Mouse (Mus musculus) MEL (cell line): ENCODE data around the gene S100a6. TPM values are rescaled to one million over a fixed set of nuclear protein-coding genes. Genes with fewer than 3 reads are reported as not detected.

Experiments
- DNase-seq: peaks from one replicate; pipeline ENCODE4 v3.0.0; 2011; ENCODE audit warnings: low read depth, low spot score
- H3K27ac ChIP-seq: 2 replicates; pipeline ENCODE4 v1.5.1; 2012; ENCODE audit warnings: low read depth, mild to moderate bottlenecking, control low read depth, low read length, moderate library complexity; ENCODE audit not compliant: control insufficient read depth
- H3K27me3 ChIP-seq, 2 experiments: fragments of 150-350 bp in 1 of 2; sonication (generic) in 1 of 2; 2 replicates each; pipeline ENCODE4 v1.6.1; 2012; ENCODE audit warnings: low read length in 2 of 2, mild to moderate bottlenecking in 2 of 2, improper control_type of control experiment in 1 of 2, moderate library complexity in 1 of 2; ENCODE audit not compliant: insufficient read depth in 2 of 2, control insufficient read depth in 1 of 2
- H3K36me3 ChIP-seq, 2 experiments: 2 replicates each; pipeline ENCODE4 v1.6.1; 2012 to 2014; ENCODE audit warnings: low read length in 2 of 2, improper control_type of control experiment in 1 of 2, inconsistent platforms in 1 of 2, mild to moderate bottlenecking in 1 of 2; ENCODE audit not compliant: insufficient read depth in 2 of 2, control insufficient read depth in 1 of 2
- H3K4me1 ChIP-seq, 2 experiments: fragments of 150-350 bp in 1 of 2; sonication (generic) in 1 of 2; 2 replicates each; pipeline ENCODE4 v1.6.1; 2012; ENCODE audit warnings: low read length in 2 of 2, improper control_type of control experiment in 1 of 2, mild to moderate bottlenecking in 1 of 2; ENCODE audit not compliant: insufficient read depth in 2 of 2, control insufficient read depth in 1 of 2
- H3K4me3 ChIP-seq, 2 experiments: fragments of 150-350 bp in 1 of 2; sonication (generic) in 1 of 2; 2 replicates each; pipeline ENCODE4 v1.5.1; 2012; ENCODE audit warnings: low read depth in 2 of 2, low read length in 2 of 2, mild to moderate bottlenecking in 2 of 2, moderate library complexity in 2 of 2, control low read depth in 1 of 2, improper control_type of control experiment in 1 of 2; ENCODE audit not compliant: control insufficient read depth in 1 of 2, insufficient read depth in 1 of 2
- H3K79me2 ChIP-seq: 2 replicates; pipeline ENCODE4 v1.6.1; 2012; ENCODE audit warnings: mild to moderate bottlenecking, low read length, moderate library complexity; ENCODE audit not compliant: control insufficient read depth, poor library complexity, insufficient read depth
- H3K9ac ChIP-seq: 2 replicates; pipeline ENCODE4 v1.6.1; 2012; ENCODE audit warnings: low read depth, mild to moderate bottlenecking, control low read depth, low read length, moderate library complexity; ENCODE audit not compliant: control insufficient read depth, poor library complexity, severe bottlenecking
- H3K9me3 ChIP-seq: fragments of 150-350 bp; sonication (generic); replicated peaks from 2 replicates; pipeline ENCODE4 v1.6.1; 2012; ENCODE audit warnings: mild to moderate bottlenecking, low read length, improper control_type of control experiment, moderate library complexity; ENCODE audit not compliant: insufficient read depth
- BHLHE40 ChIP-seq: IDR thresholded peaks from 2 replicates; pipeline ENCODE4 v1.6.1; 2012; ENCODE audit warnings: low read depth, mild to moderate bottlenecking, inconsistent platforms, low read length, improper control_type of control experiment, borderline replicate concordance
- CHD2 ChIP-seq: IDR thresholded peaks from 2 replicates; pipeline ENCODE4 v1.6.1; 2011; ENCODE audit warnings: low read length, improper control_type of control experiment
- CTCF ChIP-seq, 3 experiments: IDR thresholded peaks in 2 of 3; conservative IDR thresholded peaks in 1 of 3; 2 replicates each; pipeline ENCODE4 v1.5.1; 2011 to 2012; ENCODE audit warnings: low read length in 3 of 3, low read depth in 2 of 3, mild to moderate bottlenecking in 2 of 3, improper control_type of control experiment in 1 of 3, inconsistent platforms in 1 of 3, mixed read lengths in 1 of 3, moderate library complexity in 1 of 3; ENCODE audit not compliant: control insufficient read depth in 1 of 3, insufficient read depth in 1 of 3, poor library complexity in 1 of 3, severe bottlenecking in 1 of 3
- ELF1 ChIP-seq: IDR thresholded peaks from 2 replicates; pipeline ENCODE4 v1.6.1; 2014; ENCODE audit warnings: low read depth, mild to moderate bottlenecking, inconsistent platforms, low read length, improper control_type of control experiment, moderate library complexity
- EP300 ChIP-seq, 2 experiments: IDR thresholded peaks; 2 replicates each; pipeline ENCODE4 v1.6.1; 2011; ENCODE audit warnings: improper control_type of control experiment in 2 of 2, low read length in 2 of 2, low read depth in 1 of 2, mild to moderate bottlenecking in 1 of 2
- GABPA ChIP-seq: IDR thresholded peaks from 2 replicates; pipeline ENCODE4 v1.6.1; 2012; ENCODE audit warnings: low read depth, mild to moderate bottlenecking, inconsistent platforms, low read length, improper control_type of control experiment, moderate library complexity
- GATA1 ChIP-seq: IDR thresholded peaks from 2 replicates; pipeline ENCODE4 v1.6.1; 2011; ENCODE audit warnings: low read depth, low read length, improper control_type of control experiment
- MAFK ChIP-seq: IDR thresholded peaks from 2 replicates; pipeline ENCODE4 v1.6.1; 2011; ENCODE audit warnings: low read depth, mild to moderate bottlenecking, low read length, improper control_type of control experiment, borderline replicate concordance
- MEF2A ChIP-seq: IDR thresholded peaks from 2 replicates; pipeline ENCODE4 v1.6.1; 2014; ENCODE audit warnings: low read depth, mild to moderate bottlenecking, inconsistent platforms, low read length, improper control_type of control experiment; ENCODE audit not compliant: poor library complexity, insufficient replicate concordance, severe bottlenecking; ENCODE audit errors: extremely low read depth
- MXI1 ChIP-seq: IDR thresholded peaks from 2 replicates; pipeline ENCODE4 v1.6.1; 2011; ENCODE audit warnings: mild to moderate bottlenecking, low read depth, low read length, improper control_type of control experiment
- MYB ChIP-seq: IDR thresholded peaks from 2 replicates; pipeline ENCODE4 v1.6.1; 2011; ENCODE audit warnings: mild to moderate bottlenecking, low read depth, low read length, improper control_type of control experiment
- MYC ChIP-seq: IDR thresholded peaks from 2 replicates; pipeline ENCODE4 v1.6.1; 2011; ENCODE audit warnings: low read depth, mild to moderate bottlenecking, low read length, improper control_type of control experiment, moderate library complexity
- NRF1 ChIP-seq: IDR thresholded peaks from 2 replicates; pipeline ENCODE4 v1.6.1; 2014; ENCODE audit warnings: low read depth, mild to moderate bottlenecking, inconsistent platforms, low read length, improper control_type of control experiment, moderate library complexity; ENCODE audit not compliant: poor library complexity, insufficient read depth, severe bottlenecking
- RAD21 ChIP-seq: IDR thresholded peaks from 2 replicates; pipeline ENCODE4 v1.6.1; 2011; ENCODE audit warnings: mild to moderate bottlenecking, low read depth, low read length, improper control_type of control experiment
- RCOR1 ChIP-seq: IDR thresholded peaks from 2 replicates; pipeline ENCODE4 v1.6.1; 2012; ENCODE audit warnings: low read depth, mild to moderate bottlenecking, inconsistent platforms, low read length, improper control_type of control experiment
- USF1 ChIP-seq: IDR thresholded peaks from 2 replicates; pipeline ENCODE4 v1.6.1; 2014; ENCODE audit warnings: low read depth, mild to moderate bottlenecking, inconsistent platforms, low read length, improper control_type of control experiment, moderate library complexity
- USF2 ChIP-seq, 2 experiments: IDR thresholded peaks; 2 replicates each; pipeline ENCODE4 v1.6.1; 2011 to 2012; ENCODE audit warnings: improper control_type of control experiment in 2 of 2, low read length in 2 of 2, borderline replicate concordance in 1 of 2, inconsistent platforms in 1 of 2, low read depth in 1 of 2, mild to moderate bottlenecking in 1 of 2; ENCODE audit not compliant: insufficient read depth in 1 of 2
- ZMIZ1 ChIP-seq: IDR thresholded peaks from 2 replicates; pipeline ENCODE4 v1.6.1; 2012; ENCODE audit warnings: low read depth, mild to moderate bottlenecking, inconsistent platforms, low read length, improper control_type of control experiment, moderate library complexity
- ZNF384 ChIP-seq: IDR thresholded peaks from 2 replicates; pipeline ENCODE4 v1.6.1; 2012; ENCODE audit warnings: low read depth, mild to moderate bottlenecking, inconsistent platforms, low read length, improper control_type of control experiment
- polyA plus RNA-seq, 2 experiments: library from polyadenylated mRNA; stranded (reverse) in 1 of 2; unstranded in 1 of 2; fragments of >175 nt in 1 of 2; fragments of >200 nt in 1 of 2; gene quantifications; 2 replicates each; pipeline versions ENCODE4 v1.2.1 to v1.2.4; 2012; ENCODE audit warnings: low replicate concordance in 2 of 2, low read depth in 1 of 2; ENCODE audit not compliant: insufficient read length in 2 of 2, insufficient read depth in 1 of 2, missing spikeins in 1 of 2
- total RNA-seq: library from RNA; depleted of rRNA; stranded (reverse); fragments of 300-350 nt; gene quantifications from 2 replicates; pipeline ENCODE4 v1.2.3, GENCODE M21; 2012

Gene S100a6
- total and polyA plus RNA-seq, 3 experiments: 0.85 to 4.7 TPM; not detected in 1

- H3K27ac ChIP-seq: no peak overlapping the region
- peaks cover 15 to 23% of the 10 kb centered on the region in 2 experiments for H3K27me3 ChIP-seq
- H3K4me1 ChIP-seq: no peaks in the 10 kb centered on the region
- H3K79me2 ChIP-seq: no peaks in the 10 kb centered on the region
- H3K4me3 ChIP-seq: no peak overlapping the region
- H3K9ac ChIP-seq: no peak overlapping the region
- H3K36me3 ChIP-seq: no peaks in the 10 kb centered on the region
- H3K9me3 ChIP-seq: no peaks in the 10 kb centered on the region
- peak; percentile 46 for DNase-seq
- TF ChIP-seq USF2 (IDR thresholded peaks at IDR 0.05; ENCODE audit: borderline replicate concordance in 1 of 2, insufficient read depth in 1 of 2, low read depth in 1 of 2, low read length in 2 of 2): no peak
These were observed 10.9 kb downstream of the S100a6 start for GRCm38 (mm10) chr3:90623435-90624071.

DNA sequence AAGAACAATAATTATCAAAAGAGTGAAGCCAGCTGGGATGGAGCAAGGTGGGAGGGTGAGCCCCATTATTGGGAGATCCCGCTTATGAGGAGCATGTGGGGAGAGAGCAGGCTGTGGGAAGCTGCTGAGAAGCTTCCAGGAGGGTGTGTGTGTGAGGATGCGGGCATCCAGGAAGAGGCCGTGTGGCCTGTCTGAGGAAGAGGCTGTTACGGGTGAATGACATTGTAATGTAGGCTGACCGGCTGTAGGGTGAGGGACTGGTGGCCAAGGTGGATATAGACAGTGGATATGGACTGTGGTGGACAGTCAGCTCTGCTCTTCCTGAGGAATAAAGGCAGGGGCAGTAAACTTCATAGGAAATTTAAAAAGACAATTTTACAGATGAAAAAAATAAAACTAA lies 12.8 kb downstream of the S100a6 start:
- Histone ChIP-seq H3K79me2 (no peaks in the 10 kb centered on the region), H3K4me3 (no peak overlapping the region), H3K4me1 (no peaks in the 10 kb centered on the region), H3K9me3 (no peaks in the 10 kb centered on the region), H3K36me3 (no peaks in the 10 kb centered on the region), H3K27me3 (peaks cover 15 to 21% of the 10 kb centered on the region in 2 experiments), H3K27ac (no peak overlapping the region), H3K9ac (no peak overlapping the region)
- no peak for DNase-seq
- TF ChIP-seq RCOR1: no peak
- no peak for TF ChIP-seq GABPA
- no peak for TF ChIP-seq MYB
- TF ChIP-seq GATA1: no peak
- TF ChIP-seq RAD21: no peak
- TF ChIP-seq CHD2: no peak
- TF ChIP-seq ZMIZ1: no peak
- TF ChIP-seq MEF2A: no peak
- TF ChIP-seq MXI1: no peak
- TF ChIP-seq MAFK: no peak

GRCm38 (mm10) chr3:90626266-90627021 lies 13.8 kb downstream of the S100a6 start:
- TF ChIP-seq ZNF384 (no peak), MYC (no peak), NRF1 (no peak), EP300 (IDR thresholded peaks at IDR 0.05; ENCODE audit: low read depth in 1 of 2, low read length in 2 of 2) (no peak), CTCF (IDR thresholded peaks at IDR 0.05 in 2 of 3, conservative IDR thresholded peaks at IDR 0.05 in 1 of 3; ENCODE audit: control insufficient read depth in 1 of 3, insufficient read depth in 1 of 3, low read depth in 2 of 3, low read length in 3 of 3, poor library complexity in 1 of 3, severe bottlenecking in 1 of 3) (no peak), RCOR1 (no peak), GATA1 (no peak), USF1 (no peak), BHLHE40 (no peak), ELF1 (no peak), USF2 (IDR thresholded peaks at IDR 0.05; ENCODE audit: borderline replicate concordance in 1 of 2, insufficient read depth in 1 of 2, low read depth in 1 of 2, low read length in 2 of 2) (no peak)
- no peak for DNase-seq

More at GRCm38 (mm10) chr3:90626266-90627021, 13.8 kb downstream of the S100a6 start:
- Histone ChIP-seq H3K27ac (no peak overlapping the region), H3K4me1 (no peaks in the 10 kb centered on the region), H3K9me3 (no peaks in the 10 kb centered on the region), H3K4me3 (no peak overlapping the region), H3K9ac (no peak overlapping the region), H3K36me3 (no peaks in the 10 kb centered on the region), H3K27me3 (peaks cover 15 to 22% of the 10 kb centered on the region in 2 experiments), H3K79me2 (no peaks in the 10 kb centered on the region)
